Mouse (Mus musculus): ENCODE results near the gene Pacsin2. TPM values are rescaled to one million over a fixed set of nuclear protein-coding genes. Genes with fewer than 3 reads are reported as not detected.

Gene Pacsin2
- total and polyA plus RNA-seq, 3 experiments, result 48.4 to 85.5 (median 53.7) TPM

DNA sequence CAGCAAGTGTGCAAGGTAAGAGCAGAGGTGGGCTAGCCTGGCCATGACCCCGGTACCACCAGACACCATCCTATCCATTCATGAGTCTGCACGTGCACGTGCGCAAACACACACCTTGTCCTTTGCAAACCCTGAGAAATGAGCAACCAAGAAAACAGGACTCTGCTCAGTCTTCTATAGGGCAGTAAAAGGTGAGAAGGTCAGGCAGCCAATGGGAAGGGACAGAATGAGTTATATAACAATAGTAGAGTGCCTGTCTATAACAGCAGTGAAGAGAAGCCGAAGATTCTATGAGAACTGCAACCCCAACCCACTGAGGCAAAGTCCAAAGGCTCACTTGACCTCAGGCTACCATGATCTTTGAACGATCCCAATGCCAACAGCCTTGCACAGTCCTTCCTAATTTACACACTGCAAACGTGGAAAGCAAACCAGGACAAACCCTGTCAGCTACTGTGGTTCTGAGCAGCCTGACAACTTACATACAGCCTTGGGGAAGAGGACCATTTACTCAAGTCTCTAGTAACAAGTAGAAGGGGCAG lies 12.1 kb downstream of the Pacsin2 start:
- in situ Hi-C loops (cut with MboI; ENCODE audit: low pct_ligation_motif_present, low pct_unique_long_range_greater_than_20kb, low sequenced_read_pairs), result no loop called here
- peaks cover 26 to 96% of the 10 kb centered on the region in 2 experiments for H3K4me1 ChIP-seq (ENCODE audit: control insufficient read depth in 1 of 2, insufficient read depth in 2 of 2)

DNA sequence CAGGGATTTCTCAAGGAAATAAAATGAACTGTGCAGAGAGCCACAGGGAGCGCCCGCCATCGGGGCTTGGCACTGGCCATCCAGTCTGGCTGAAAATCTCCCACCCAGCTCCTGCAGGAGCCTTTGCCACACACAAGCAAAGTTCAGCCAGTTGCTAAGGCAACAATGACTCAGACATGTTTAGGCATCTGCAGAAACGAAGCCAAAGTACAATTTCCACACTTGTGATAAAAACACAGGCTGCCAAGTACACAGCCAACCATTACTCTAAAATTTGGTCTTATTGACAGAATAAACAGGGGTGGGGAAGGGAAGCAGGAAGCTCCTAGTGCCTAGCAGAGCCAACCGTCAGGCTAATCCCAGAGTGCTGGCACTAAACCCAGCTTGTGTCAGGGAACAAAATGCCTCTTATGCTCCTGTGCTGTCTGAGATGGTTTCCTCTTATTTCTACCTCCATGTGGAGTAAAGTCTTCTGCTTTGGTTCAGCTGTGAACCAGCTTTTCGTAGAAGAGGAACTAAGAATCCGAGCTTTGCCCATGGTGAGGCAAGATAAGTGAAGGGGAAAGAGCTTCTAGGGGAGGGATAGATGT lies 12.7 kb downstream of the Pacsin2 start:
- Histone ChIP-seq H3K4me3 (replicated peaks in 1 of 3; ENCODE audit: low read depth in 2 of 3, low read length in 2 of 3, poor library complexity in 1 of 3) (no peak overlapping the region), H3K9ac (ENCODE audit: insufficient read depth, low read depth) (no peak overlapping the region), H3K9me3 (replicated peaks; ENCODE audit: low read length) (no peaks in the 10 kb centered on the region), H3K27ac (ENCODE audit: insufficient read depth, low read depth) (no peak overlapping the region), H3K4me2 (ENCODE audit: insufficient read depth, low read depth, poor library complexity, severe bottlenecking) (no peak overlapping the region), H3K4me1 (ENCODE audit: control insufficient read depth in 1 of 2, insufficient read depth in 2 of 2) (peaks cover 26 to 96% of the 10 kb centered on the region in 2 experiments), H3K36me3 (replicated peaks in 1 of 2; ENCODE audit: control insufficient read depth in 1 of 2, insufficient read depth in 1 of 2, low read length in 1 of 2) (peaks cover 0 to 25% of the 10 kb centered on the region in 2 experiments), H3K79me2 (replicated peaks; ENCODE audit: control insufficient read depth, extremely low read depth, insufficient read depth, poor library complexity, severe bottlenecking) (peaks cover 36% of the 10 kb centered on the region), H3K27me3 (replicated peaks) (no peaks in the 10 kb centered on the region)
- no peak for TF ChIP-seq CTCF (conservative IDR thresholded peaks at IDR 0.05 in 1 of 2, IDR thresholded peaks at IDR 0.05 in 1 of 2; ENCODE audit: low read depth in 2 of 2, low read length in 2 of 2)
- TF ChIP-seq USF2 (conservative IDR thresholded peaks at IDR 0.05; ENCODE audit: low read depth, low read length), result no peak
- TF ChIP-seq MXI1 (IDR thresholded peaks at IDR 0.05; ENCODE audit: low read depth, low read length), result no peak
- TF ChIP-seq POLR2A (IDR thresholded peaks at IDR 0.05; ENCODE audit: low read depth, low read length), result no peak
- TF ChIP-seq E2F4 (IDR thresholded peaks at IDR 0.05; ENCODE audit: insufficient replicate concordance, low read depth, low read length), result no peak
- TF ChIP-seq JUND (conservative IDR thresholded peaks at IDR 0.05; ENCODE audit: low read depth, low read length), result no peak
- no peak for DNase-seq (ENCODE audit: extremely low read depth)
- in situ Hi-C loops (cut with MboI; ENCODE audit: low pct_ligation_motif_present, low pct_unique_long_range_greater_than_20kb, low sequenced_read_pairs) (no loop called here), dilution Hi-C loops (cut with MboI; ENCODE audit: extremely low pct_ligation_motif_present, extremely low pct_unique_long_range_greater_than_20kb, low sequenced_read_pairs) (no loop called here)

More for the DNA sequence above, 12.1 kb downstream of the Pacsin2 start:
- no peak overlapping the region for H3K4me2 ChIP-seq (ENCODE audit: insufficient read depth, low read depth, poor library complexity, severe bottlenecking)
- H3K27me3 ChIP-seq (replicated peaks), result no peaks in the 10 kb centered on the region
- no peak overlapping the region for H3K9ac ChIP-seq (ENCODE audit: insufficient read depth, low read depth)
- dilution Hi-C loops (cut with MboI; ENCODE audit: extremely low pct_ligation_motif_present, extremely low pct_unique_long_range_greater_than_20kb, low sequenced_read_pairs), result no loop called here
- H3K36me3 ChIP-seq (replicated peaks in 1 of 2; ENCODE audit: control insufficient read depth in 1 of 2, insufficient read depth in 1 of 2, low read length in 1 of 2), result peaks cover 0 to 28% of the 10 kb centered on the region in 2 experiments
- no peak for DNase-seq (ENCODE audit: extremely low read depth)
- H3K79me2 ChIP-seq (replicated peaks; ENCODE audit: control insufficient read depth, extremely low read depth, insufficient read depth, poor library complexity, severe bottlenecking), result peaks cover 41% of the 10 kb centered on the region
- H3K4me3 ChIP-seq (replicated peaks in 1 of 3; ENCODE audit: low read depth in 2 of 3, low read length in 2 of 3, poor library complexity in 1 of 3), result no peak overlapping the region
- H3K27ac ChIP-seq (ENCODE audit: insufficient read depth, low read depth), result no peak overlapping the region
- no peak for TF ChIP-seq MEF2A (IDR thresholded peaks at IDR 0.05; ENCODE audit: borderline replicate concordance, low read depth, low read length)
- no peak for TF ChIP-seq MAZ (IDR thresholded peaks at IDR 0.05; ENCODE audit: low read depth, low read length)
- TF ChIP-seq ETS1 (conservative IDR thresholded peaks at IDR 0.05; ENCODE audit: low read depth, low read length), result no peak
- TF ChIP-seq TBP (conservative IDR thresholded peaks at IDR 0.05; ENCODE audit: low read depth, low read length), result no peak
- no peak for TF ChIP-seq ELF1 (IDR thresholded peaks at IDR 0.05; ENCODE audit: low read depth, low read length)
- no peak for TF ChIP-seq RCOR1 (conservative IDR thresholded peaks at IDR 0.05; ENCODE audit: low read depth, low read length)
- no peak for TF ChIP-seq ZKSCAN1 (IDR thresholded peaks at IDR 0.05; ENCODE audit: borderline replicate concordance, low read depth, low read length)
- no peak for TF ChIP-seq USF1 (IDR thresholded peaks at IDR 0.05; ENCODE audit: low read depth, low read length)
- TF ChIP-seq POLR2AphosphoS2 (IDR thresholded peaks at IDR 0.05; ENCODE audit: low read depth, low read length), result no peak
- TF ChIP-seq CHD2 (IDR thresholded peaks at IDR 0.05; ENCODE audit: low read length), result no peak
- no peak for TF ChIP-seq MAFK (IDR thresholded peaks at IDR 0.05; ENCODE audit: insufficient replicate concordance, low read length)
- no peak for TF ChIP-seq NELFE (IDR thresholded peaks at IDR 0.05; ENCODE audit: low read depth, low read length)
- no peak for TF ChIP-seq EP300 (IDR thresholded peaks at IDR 0.05; ENCODE audit: low read length)
- H3K9me3 ChIP-seq (replicated peaks; ENCODE audit: low read length), result no peaks in the 10 kb centered on the region

Measured in CH12.LX (cell line).